Mouse (Mus musculus) CD4-positive, CD25-positive, alpha-beta regulatory T cell, adult 4 months (primary cell): Measurements from ENCODE around the gene Zfp839. TPM values are rescaled to one million over a fixed set of nuclear protein-coding genes. Genes with fewer than 3 reads are reported as not detected.
"Not testable (repeated sequence)": the region's sequence is repeated elsewhere in the genome, so short reads cannot be mapped to it uniquely, and the experiment has no call there.

Experiments
- ATAC-seq: one replicate; pipeline ENCODE4 v1.8.0; 2017
- polyA plus RNA-seq, 2 experiments: library from polyadenylated mRNA; unstranded; fragments of 100-300 nt; shearing (Covaris generic); gene quantifications; one replicate each; pipeline ENCODE4 v1.2.1; 2017

The Zfp839 gene
- polyA plus RNA-seq, 2 experiments from 2014 or later = 2.4 to 2.8 TPM

- ATAC-seq = no peak
Observed at GRCm38 (mm10) chr12:110841731-110842493, 8.1 kb upstream of the Zfp839 start.

DNA sequence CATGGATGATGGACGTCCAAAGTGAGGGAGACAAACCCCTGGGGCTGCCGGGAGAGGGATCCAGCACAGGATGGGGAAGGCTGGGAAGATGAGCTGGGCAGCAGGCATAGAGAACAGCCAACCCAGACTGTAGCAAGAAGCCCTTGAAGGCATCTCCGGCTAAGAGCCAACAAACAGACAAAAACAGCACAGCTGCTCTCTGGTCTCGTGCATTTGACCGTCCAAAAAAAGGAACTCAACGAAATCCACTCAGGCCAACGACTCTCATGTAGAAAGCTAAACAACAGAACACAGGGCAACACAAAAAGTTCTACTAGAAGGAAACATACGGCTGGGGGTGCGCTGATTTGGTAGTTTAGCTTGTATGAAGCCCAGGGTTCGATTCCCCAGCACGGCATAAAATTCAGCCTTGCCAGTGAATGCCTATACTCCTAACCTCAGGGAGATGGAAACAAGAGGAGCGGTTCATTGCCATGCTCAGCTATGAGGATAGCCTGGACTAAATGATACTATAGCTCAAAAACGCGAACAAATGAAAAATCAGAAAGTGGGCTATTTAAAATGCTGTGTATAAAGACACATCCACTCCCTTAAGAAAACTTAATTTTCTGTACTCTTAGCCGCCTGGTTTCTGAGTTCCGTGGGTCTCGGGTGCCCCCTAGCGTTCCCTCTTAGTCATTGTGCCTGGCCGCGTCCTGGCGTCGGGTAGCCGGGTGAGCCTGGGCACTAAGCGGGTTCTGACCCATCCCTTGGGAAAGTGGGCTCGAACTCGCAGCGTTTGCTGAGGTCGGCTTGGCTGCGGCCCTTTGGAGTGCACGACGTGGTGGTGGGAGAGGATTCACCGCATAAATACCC, 6.6 kb upstream of the Zfp839 start:
- ATAC-seq = peak; percentile 69

DNA sequence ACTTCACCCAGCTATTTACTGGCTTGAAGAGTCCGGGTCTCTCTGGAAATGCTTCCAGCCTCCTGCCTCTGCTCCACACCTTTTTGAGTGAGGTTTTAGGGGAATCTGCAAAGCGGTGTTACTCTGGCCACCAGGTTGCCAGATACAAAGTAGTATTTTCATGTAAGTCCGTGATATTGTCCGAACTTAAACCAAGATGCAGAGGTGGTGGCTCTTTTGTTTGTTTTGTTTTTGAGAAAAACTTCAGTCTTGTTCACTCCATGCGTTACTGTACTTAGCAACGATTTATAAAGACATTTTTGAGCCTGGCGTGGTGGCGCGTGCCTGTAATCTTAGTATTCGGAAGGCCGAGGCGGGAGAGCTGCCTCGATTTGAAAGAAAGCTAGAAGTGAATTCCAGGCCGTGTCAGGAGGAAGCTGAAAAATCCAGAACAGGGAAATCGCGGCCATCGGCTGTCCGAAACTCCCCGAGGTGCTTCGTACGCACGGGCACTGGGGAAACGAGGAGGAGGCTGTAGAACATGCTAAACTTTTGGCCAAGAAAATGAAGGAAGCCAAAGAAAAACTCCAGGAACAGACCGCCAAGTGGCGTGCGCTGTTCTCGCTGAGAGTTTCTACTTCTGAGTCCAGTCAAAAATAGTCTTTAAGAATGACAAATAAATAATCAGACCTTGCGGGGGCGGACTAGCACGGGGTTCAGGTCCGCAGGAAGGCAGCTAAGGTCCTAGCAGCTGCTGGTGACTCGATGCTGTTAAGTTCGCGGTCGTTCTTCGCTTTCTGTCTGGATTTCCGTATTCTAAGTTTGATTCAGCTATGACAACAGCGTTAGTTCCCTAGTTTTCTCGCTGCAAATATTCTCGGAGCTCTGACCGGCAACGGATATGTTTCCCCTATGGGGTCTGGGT, 5.6 kb upstream of the Zfp839 start:
- ATAC-seq = no peak

- peak; percentile 10 for ATAC-seq
Observed at GRCm38 (mm10) chr12:110845131-110845880, 4.7 kb upstream of the Zfp839 start.

DNA sequence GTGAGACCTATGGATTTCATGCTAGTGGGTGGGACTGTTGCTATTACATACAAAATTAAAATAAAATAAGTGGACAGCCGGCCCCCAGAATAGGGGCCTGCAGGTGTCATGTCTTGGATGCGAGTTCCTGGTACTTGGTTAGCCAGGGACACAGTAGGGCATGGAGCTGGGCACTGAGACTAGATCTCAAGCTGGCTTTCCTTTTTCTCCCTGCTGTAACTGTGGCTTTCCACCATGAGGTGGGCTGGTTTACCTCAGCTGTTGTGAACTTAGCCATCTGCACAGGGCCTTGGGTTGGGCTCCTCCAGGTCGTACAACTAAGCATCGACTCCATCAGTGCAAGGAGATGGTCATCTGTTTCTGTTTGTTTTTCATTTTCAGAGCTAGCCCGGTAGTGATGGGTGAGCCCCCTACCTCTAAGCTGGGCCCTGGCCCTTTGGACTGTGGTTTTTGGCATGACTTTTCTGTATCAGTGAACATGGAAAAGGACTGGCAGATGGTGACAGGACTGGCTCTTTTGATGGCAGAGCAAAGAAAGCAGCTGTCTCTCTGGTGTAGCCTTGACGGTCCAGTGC, 3.8 kb upstream of the Zfp839 start:
- no peak for ATAC-seq

- ATAC-seq = peak; percentile 35
Observed at GRCm38 (mm10) chr12:110850929-110851256, 840 bp downstream of the Zfp839 start.

GRCm38 (mm10) chr12:110851414-110851813, 1.4 kb downstream of the Zfp839 start:
- ATAC-seq = peak; percentile 18

DNA sequence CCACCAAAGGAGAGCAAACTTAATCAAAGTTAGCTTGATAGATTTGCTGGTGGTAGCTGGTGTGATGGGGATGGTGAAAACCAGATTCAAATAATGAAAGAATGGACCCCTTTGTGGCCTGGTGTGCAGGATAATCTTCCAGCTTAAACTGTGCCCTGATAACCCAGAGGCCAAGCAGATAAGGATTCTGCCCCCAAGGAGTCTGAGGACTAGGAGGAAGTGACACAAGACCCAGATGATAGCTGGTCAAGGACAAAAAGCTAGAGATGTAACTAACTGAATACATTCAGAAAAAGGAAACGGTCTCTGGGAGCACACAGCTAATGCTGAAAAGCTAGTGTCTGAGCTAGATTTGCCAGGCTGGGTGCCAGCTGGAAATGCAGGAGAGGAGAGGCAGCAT, 1.9 kb downstream of the Zfp839 start:
- no peak for ATAC-seq

DNA sequence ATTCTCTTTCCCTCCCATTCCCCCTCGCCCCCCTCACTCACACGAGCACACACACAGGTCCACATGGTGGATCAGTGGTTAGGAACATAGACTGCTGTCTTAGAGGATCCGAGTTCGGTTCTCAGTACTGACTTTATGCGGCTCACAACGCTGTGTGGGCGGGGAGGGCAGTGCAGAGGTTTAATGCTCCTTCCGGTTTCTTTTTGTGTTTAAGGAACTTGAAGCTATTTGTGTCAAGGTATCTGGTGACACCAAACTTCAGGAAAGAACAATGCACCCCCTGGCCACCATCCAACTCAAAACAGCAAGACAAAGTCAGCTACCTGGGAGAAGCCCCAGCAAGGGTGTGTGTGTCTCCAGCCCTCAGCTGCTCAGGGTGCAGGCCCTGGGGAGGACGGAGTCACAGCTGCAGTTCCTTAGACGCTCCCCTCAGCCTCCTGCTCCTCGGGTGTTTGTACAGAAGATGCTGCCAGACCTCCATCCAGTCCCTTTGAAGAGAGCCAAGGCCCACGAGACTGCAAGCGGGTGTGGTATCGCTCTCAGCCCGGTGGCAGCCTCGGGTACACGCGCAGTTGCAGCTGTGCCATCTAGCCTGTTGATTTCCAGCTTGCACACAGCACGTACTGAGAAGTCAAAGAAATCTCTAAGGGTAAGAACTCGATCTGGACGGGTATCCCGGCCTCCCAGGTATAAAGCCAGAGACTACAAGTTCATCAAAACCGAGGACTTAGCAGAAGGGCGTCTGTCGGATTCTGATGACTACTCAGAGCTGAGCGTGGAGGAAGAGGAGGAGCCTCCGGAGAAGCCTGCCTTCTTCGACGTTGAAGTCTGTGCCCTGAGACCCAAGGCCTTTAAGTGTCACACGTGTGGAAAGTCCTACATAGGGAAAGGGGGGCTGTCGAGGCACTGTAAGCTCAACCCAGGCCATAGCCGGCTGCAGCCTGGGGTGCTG, 5.0 kb downstream of the Zfp839 start:
- no peak for ATAC-seq

DNA sequence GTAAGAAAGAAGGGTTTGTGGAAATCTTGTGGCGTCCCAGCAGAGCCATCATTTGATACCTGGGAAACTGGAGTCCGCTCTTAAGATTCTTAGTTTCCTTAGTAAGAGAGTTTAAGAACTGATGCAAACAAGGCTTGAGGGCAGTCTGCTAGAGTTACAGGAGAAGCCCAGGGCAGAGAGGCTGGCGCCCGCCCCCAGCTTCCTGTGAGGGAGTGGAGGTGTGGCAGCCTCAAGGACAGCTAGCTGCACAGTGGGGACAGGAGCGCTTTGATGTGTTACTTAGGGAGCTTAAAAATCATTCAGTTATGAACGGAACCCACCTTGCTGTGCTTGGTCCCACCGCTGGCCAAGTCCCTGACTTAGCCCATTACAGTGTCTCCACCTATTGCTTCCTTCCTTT, 7.1 kb downstream of the Zfp839 start:
- peak; percentile 70 for ATAC-seq

GRCm38 (mm10) chr12:110858681-110859080, 8.6 kb downstream of the Zfp839 start:
- not testable (repeated sequence) for ATAC-seq

DNA sequence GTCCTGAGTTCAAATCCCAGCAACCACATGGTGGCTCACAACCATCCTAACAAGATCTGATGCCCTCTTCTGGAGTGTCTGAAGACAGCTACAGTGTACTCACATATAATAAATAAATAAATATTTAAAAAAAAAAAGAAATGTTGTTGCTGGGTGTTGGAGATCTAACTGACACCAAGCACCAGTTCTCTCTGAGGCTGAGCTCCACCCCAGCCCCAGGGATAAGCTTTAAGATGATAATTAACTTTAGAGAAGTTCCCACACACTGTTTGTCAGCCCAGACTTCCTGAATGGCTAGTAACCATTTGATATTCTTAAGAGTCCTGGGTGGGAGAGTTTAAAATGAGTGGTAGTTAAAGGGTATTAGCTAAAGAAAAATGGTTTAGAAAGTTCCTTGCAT, 10.2 kb downstream of the Zfp839 start:
- ATAC-seq = no peak

DNA sequence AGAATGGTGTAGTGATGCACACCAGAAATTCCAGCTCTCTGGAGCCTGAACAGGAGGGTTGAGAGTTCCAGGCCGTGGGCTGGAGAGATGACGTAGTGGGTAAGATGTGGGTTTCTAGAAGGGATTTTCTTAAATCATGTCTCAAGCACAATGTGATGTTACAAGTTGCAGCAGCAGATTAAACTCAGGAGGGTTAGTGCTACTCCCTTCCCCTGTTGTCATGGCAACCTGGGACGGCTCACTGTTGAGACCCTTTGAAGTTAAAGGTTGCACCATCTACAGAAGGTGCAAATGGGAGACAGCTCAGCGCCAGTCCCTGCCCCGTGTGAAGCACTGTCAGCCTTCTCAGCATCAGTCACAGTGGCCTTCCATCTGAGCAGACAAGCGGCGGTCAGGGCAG, 11.2 kb downstream of the Zfp839 start:
- peak; percentile 51 for ATAC-seq

GRCm38 (mm10) chr12:110864008-110864407, 14.0 kb downstream of the Zfp839 start:
- no peak for ATAC-seq

DNA sequence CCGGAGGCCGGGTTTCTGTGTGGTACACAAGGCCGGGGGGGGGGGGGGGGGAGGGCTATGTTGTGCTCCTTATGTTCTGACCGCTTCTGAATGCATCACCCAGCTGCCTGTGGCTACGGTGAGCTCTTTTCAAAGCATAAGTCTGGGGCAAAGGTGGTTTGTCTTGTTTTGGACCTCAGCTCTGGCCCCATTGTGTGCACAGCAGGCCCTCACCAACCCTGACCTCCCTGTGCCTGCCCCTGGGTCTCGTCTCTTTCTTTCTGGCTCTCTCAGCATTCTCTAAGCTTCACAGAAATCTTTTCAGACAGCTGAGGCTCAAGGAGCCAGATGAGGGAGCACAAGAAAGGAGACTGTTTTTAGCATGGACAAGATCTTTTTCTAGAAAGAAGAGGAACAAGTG, 15.5 kb downstream of the Zfp839 start:
- no peak for ATAC-seq

DNA sequence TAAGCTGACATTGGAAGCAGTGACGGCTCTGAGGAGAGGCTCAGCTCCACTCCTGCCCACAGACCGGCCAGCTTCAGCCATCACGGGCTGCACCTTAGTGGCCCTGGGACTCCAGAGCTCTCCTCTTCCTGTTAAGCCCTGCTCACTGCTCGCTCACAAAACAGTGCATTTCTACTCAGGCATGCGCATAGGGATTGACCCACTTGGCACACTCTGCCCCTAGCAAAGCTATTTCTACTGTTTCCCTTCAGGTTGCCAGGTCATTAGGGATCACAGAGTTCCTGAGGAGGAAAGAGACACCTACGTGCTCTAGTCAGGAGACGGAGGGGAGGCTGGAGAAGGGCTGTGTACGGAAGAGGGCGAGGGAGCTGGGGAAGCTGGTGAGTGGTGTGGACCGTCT, 15.9 kb downstream of the Zfp839 start:
- ATAC-seq = no peak

GRCm38 (mm10) chr12:110870107-110870506, 20.1 kb downstream of the Zfp839 start:
- no peak for ATAC-seq

GRCm38 (mm10) chr12:110871247-110871646, 21.2 kb downstream of the Zfp839 start:
- ATAC-seq = no peak

DNA sequence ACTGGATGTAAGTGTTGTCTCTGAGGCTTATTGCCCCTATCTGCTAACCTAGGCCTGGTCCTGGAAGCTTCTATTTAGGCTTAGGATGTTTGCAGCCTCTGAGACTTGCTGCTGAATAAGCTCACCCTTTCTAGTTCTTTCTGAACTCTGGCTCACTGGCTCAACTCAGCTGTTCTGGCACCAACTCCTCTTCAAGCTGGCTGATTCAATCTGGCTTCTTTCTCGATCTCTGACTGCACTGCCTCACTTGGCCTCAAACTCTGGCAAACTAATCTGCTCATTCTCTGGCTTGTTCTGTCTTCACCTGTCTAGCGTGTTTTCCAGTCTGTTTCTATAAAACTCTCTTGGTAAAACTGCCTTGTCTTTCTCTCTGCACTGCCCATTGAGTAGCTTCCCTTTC, 25.3 kb downstream of the Zfp839 start:
- ATAC-seq = no peak

GRCm38 (mm10) chr12:110882291-110882690, 32.2 kb downstream of the Zfp839 start:
- no peak for ATAC-seq

DNA sequence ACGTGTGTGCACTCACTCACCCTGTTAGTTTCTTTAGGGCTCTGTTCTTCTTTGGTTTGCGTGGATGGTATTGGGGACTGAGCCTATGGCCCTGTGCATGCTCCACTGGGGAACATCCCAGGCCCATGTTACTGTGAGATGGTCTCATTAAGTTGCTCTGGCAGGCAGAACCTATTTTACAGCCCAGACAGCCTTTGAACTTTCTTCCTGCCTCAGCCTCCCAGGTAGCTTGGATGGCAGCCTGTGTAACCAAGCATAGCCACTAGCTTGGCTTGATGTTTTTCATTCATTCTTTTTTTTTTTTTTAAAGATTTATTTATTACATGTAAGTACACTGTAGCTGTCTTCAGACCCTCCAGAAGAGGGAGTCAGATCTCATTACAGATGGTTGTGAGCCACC, 35.2 kb downstream of the Zfp839 start:
- ATAC-seq = no peak
